In genomic region chr8:62250551-62250950, GRCm38 (mm10) we compare ENCODE assay signal across 25 mouse cellular contexts.
"Had no signal": no experiment of that assay in that cellular context is flagged by ENCODE, and none has a peak within 500 bp of the region (broad histone marks: within the 10 kb centered on the region; RNA-seq: fewer than 3 reads in every experiment).

No protein-coding gene starts in this region.

- H3K4me3 ChIP-seq: heart, embryonic 13.5 days; heart, embryonic 15.5 days; hindbrain, embryonic 12.5 days; intestine, embryonic 15.5 days; layer of hippocampus, adult 2 months; left cerebral cortex, adult 2 months; limb, embryonic 13.5 days; limb, embryonic 15.5 days; liver, embryonic 13.5 days; liver, embryonic 15.5 days had no signal

- ATAC-seq: hindbrain, embryonic 16.5 days; inflammation-experienced regulatory T-cells, adult 6 months; intestine, embryonic 15.5 days; intestine, postnatal 0 days; liver, postnatal 0 days had no signal

- H3K9me3 ChIP-seq: heart, embryonic 13.5 days; heart, embryonic 15.5 days; hindbrain, embryonic 12.5 days; intestine, embryonic 15.5 days; limb, embryonic 13.5 days; limb, embryonic 15.5 days; liver, embryonic 13.5 days; liver, embryonic 15.5 days had no signal

- H3K9ac ChIP-seq: heart, embryonic 13.5 days; heart, embryonic 15.5 days; hindbrain, embryonic 12.5 days; hindbrain, embryonic 14.5 days; intestine, embryonic 15.5 days; limb, embryonic 13.5 days; limb, embryonic 15.5 days; liver, embryonic 13.5 days; liver, embryonic 15.5 days; liver, postnatal 0 days had no signal

- H3K27me3 ChIP-seq: heart, embryonic 13.5 days; heart, embryonic 15.5 days; hindbrain, embryonic 12.5 days; intestine, embryonic 15.5 days; limb, embryonic 13.5 days; limb, embryonic 15.5 days; liver, embryonic 13.5 days; liver, embryonic 15.5 days had no signal

- DNase-seq: gastrocnemius, postnatal 14 days; heart, adult 18-20 months; heart, postnatal 14 days; heart, postnatal 36 days; kidney, adult 18-20 months; kidney, adult 8-10 months; kidney, postnatal 10 days; kidney, postnatal 25 days; kidney, postnatal 4 days; liver, embryonic 13.5 days; liver, postnatal 0 days had no signal

- H3K36me3 ChIP-seq: heart, embryonic 13.5 days; heart, embryonic 15.5 days; hindbrain, embryonic 12.5 days; intestine, embryonic 15.5 days; limb, embryonic 13.5 days; limb, embryonic 15.5 days; liver, embryonic 13.5 days; liver, embryonic 15.5 days had no signal

- H3K4me1 ChIP-seq: heart, embryonic 13.5 days; heart, embryonic 15.5 days; hindbrain, embryonic 12.5 days; intestine, embryonic 15.5 days; limb, embryonic 13.5 days; limb, embryonic 15.5 days; liver, embryonic 13.5 days; liver, embryonic 15.5 days had no signal

- H3K4me2 ChIP-seq: heart, embryonic 11.5 days; heart, embryonic 13.5 days; heart, embryonic 15.5 days; hindbrain, embryonic 12.5 days; hindbrain, embryonic 14.5 days; intestine, embryonic 15.5 days; limb, embryonic 13.5 days; limb, embryonic 15.5 days; liver, embryonic 13.5 days; liver, embryonic 15.5 days had no signal

- H3K27ac ChIP-seq: heart, embryonic 13.5 days; heart, embryonic 15.5 days; hindbrain, embryonic 12.5 days; hindbrain, embryonic 14.5 days; intestine, embryonic 15.5 days; layer of hippocampus, adult 2 months; left cerebral cortex, adult 2 months; limb, embryonic 13.5 days; limb, embryonic 15.5 days; liver, embryonic 13.5 days; liver, embryonic 15.5 days had no signal
